Mouse (Mus musculus) neural tube, embryonic 15.5 days (tissue): ENCODE results near the gene Psma5. TPM values are rescaled to one million over a fixed set of nuclear protein-coding genes. Genes with fewer than 3 reads are reported as not detected.

ENCODE experiments used
- ATAC-seq: fragments of 200-750 bp; cut with Nextera tagmentation; 2 replicates; pipeline ENCODE4 v1.8.0; 2017; ENCODE audit warnings: mild to moderate bottlenecking, moderate TSS enrichment, moderate library complexity; ENCODE audit not compliant: low FRiP score
- H3K27ac ChIP-seq: fragments of 300-500 bp; sonication (generic); replicated peaks from 2 replicates; pipeline ENCODE4 v1.5.1; 2015; ENCODE audit warnings: mild to moderate bottlenecking, inconsistent platforms
- H3K27me3 ChIP-seq: fragments of 300-500 bp; sonication (generic); replicated peaks from 2 replicates; pipeline ENCODE4 v1.6.1; 2015; ENCODE audit warnings: inconsistent platforms
- H3K36me3 ChIP-seq: fragments of 300-500 bp; sonication (generic); 2 replicates; pipeline ENCODE4 v1.6.1; 2015; ENCODE audit warnings: inconsistent platforms
- H3K4me1 ChIP-seq: fragments of 300-500 bp; sonication (generic); 2 replicates; pipeline ENCODE4 v1.6.1; 2015; ENCODE audit warnings: inconsistent platforms
- H3K4me2 ChIP-seq: fragments of 300-500 bp; sonication (generic); 2 replicates; pipeline ENCODE4 v1.6.1; 2015; ENCODE audit warnings: inconsistent platforms, mild to moderate bottlenecking, moderate library complexity
- H3K4me3 ChIP-seq: fragments of 300-500 bp; sonication (generic); replicated peaks from 2 replicates; pipeline ENCODE4 v1.5.1; 2015; ENCODE audit warnings: mild to moderate bottlenecking, inconsistent platforms
- H3K9ac ChIP-seq: fragments of 300-500 bp; sonication (generic); replicated peaks from 2 replicates; pipeline ENCODE4 v1.6.1; 2015; ENCODE audit warnings: mild to moderate bottlenecking, inconsistent platforms
- H3K9me3 ChIP-seq: fragments of 300-500 bp; sonication (generic); replicated peaks from 2 replicates; pipeline ENCODE4 v1.6.1; 2016; ENCODE audit warnings: inconsistent platforms
- WGBS: fragments of 180-500 bp; shearing (Covaris S2); methylation state at CpG from one replicate; pipeline ENCODE4 v1.1.7; 2015; ENCODE audit warnings: mixed read lengths; 5-methylcytosine and 5-hydroxymethylcytosine counted together
- polyA plus RNA-seq: library from polyadenylated mRNA; unstranded; fragments of >200 nt; fragmentation: Nextera tagmentation; extraction: Ambion mirVana; gene quantifications from 2 replicates; pipeline ENCODE4 v1.2.1, GENCODE M21; 2015

Psma5 gene
- polyA plus RNA-seq, 1 experiment from 2014 or later = 239 TPM

- Histone ChIP-seq H3K27ac (peak within 1 kb of the TSS; percentile 84), H3K27me3 (no peaks in the 10 kb centered on the region), H3K9me3 (no peaks in the 10 kb centered on the region), H3K9ac (peak within 1 kb of the TSS; percentile 97), H3K4me3 (peak within 1 kb of the TSS; percentile 94), H3K36me3 (peaks cover 5% of the 10 kb centered on the region; the same call in 1 of the 2 replicates), H3K4me1 (peaks cover 54% of the 10 kb centered on the region), H3K4me2 (peak within 1 kb of the TSS; percentile 77)
- ATAC-seq = peak; percentile 98
- under 1% methylated on average over 89 of the region's 109 CpGs for WGBS
Observed at GRCm38 (mm10) chr3:108283781-108284601, 27.3 kb downstream of the Psma5 start, which contains the start of gene Sort1. Sort1 (plus strand) TSS chr3:108284082.

GRCm38 (mm10) chr3:108285078-108285711 lies 28.5 kb downstream of the Psma5 start:
- Histone ChIP-seq H3K4me1 (peaks cover 66% of the 10 kb centered on the region), H3K4me3 (peak overlapping the region; percentile 94), H3K27ac (no peak overlapping the region; the same call in 1 of the 2 replicates), H3K9ac (0 out of 2 replicates have a peak overlapping the region, but pooled peaks have one; percentile 97), H3K27me3 (no peaks in the 10 kb centered on the region), H3K4me2 (peak overlapping the region; percentile 77), H3K9me3 (no peaks in the 10 kb centered on the region), H3K36me3 (no peaks in the 10 kb centered on the region)
- WGBS = 49% methylated on average over 4 of the region's 4 CpGs
- ATAC-seq = no peak

GRCm38 (mm10) chr3:108286671-108287439 lies 30.1 kb downstream of the Psma5 start:
- H3K4me1 ChIP-seq = peaks cover 76% of the 10 kb centered on the region
- H3K27ac ChIP-seq = peak overlapping the region; percentile 67; the same call in 1 of the 2 replicates
- 61% methylated on average over 14 of the region's 14 CpGs for WGBS
- H3K9me3 ChIP-seq = no peaks in the 10 kb centered on the region
- 0 out of 2 replicates have a peak overlapping the region, but pooled peaks have one; percentile 18 for H3K9ac ChIP-seq
- no peak for ATAC-seq
- no peaks in the 10 kb centered on the region for H3K27me3 ChIP-seq
- no peak overlapping the region for H3K4me3 ChIP-seq
- H3K36me3 ChIP-seq = no peaks in the 10 kb centered on the region
- peak overlapping the region; percentile 77 for H3K4me2 ChIP-seq

GRCm38 (mm10) chr3:108287811-108288805 lies 31.4 kb downstream of the Psma5 start:
- H3K9ac ChIP-seq = peak overlapping the region; percentile 18; the same call in 1 of the 2 replicates
- H3K4me2 ChIP-seq = peak overlapping the region; percentile 44
- H3K36me3 ChIP-seq = no peaks in the 10 kb centered on the region
- WGBS = 11% methylated on average over 17 of the region's 17 CpGs
- no peaks in the 10 kb centered on the region for H3K9me3 ChIP-seq
- no peak overlapping the region; the same call in 1 of the 2 replicates for H3K4me3 ChIP-seq
- no peaks in the 10 kb centered on the region for H3K27me3 ChIP-seq
- no peak for ATAC-seq
- H3K27ac ChIP-seq = peak overlapping the region; percentile 67
- H3K4me1 ChIP-seq = peaks cover 69% of the 10 kb centered on the region

DNA sequence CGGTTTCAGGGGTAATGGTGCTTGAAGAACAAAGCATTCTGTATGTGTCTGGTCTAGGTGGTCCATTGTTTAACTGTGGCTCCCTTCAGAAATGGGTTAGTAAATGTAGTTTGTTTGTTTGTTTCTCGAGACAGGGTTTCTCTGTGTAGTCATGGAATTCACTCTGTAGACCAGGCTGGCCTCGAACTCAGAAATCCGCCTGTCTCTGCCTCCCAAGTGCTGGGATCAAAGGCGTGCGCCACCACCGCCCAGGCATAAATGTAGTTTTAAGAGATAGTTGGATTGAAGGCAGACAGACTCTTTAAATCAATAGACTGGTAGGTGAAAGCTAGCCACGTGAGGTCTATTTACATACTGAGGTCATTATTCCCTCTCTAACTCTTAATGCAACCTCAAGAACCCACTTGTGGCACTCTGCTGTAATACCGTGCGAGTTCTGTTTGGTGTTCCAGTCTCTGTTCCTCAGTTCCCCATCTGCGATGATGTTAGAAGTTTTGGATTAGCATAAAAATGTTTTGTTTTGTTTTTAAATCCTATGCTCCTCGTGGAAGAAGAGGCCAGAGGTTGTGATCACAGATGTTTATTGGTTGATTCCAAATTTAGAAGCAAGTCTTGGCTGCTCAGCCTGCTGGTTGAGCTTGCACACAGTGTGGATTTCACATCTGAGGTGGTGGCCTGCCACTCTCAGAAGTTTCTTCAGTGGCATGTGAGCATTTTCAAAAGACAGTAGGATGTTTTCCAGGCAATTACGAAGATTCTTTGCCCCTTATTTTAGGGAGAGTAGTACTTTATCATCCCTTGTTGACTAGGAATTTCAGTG lies 32.8 kb downstream of the Psma5 start:
- Histone ChIP-seq H3K4me1 (peaks cover 71% of the 10 kb centered on the region), H3K27ac (no peak overlapping the region)
- WGBS = 76% methylated on average over 13 of the region's 13 CpGs

GRCm38 (mm10) chr3:108291036-108291799 lies 34.5 kb downstream of the Psma5 start:
- Histone ChIP-seq H3K9me3 (no peaks in the 10 kb centered on the region), H3K9ac (no peak overlapping the region), H3K4me3 (no peak overlapping the region), H3K4me2 (no peak overlapping the region), H3K36me3 (no peaks in the 10 kb centered on the region), H3K27me3 (no peaks in the 10 kb centered on the region), H3K4me1 (peaks cover 72% of the 10 kb centered on the region), H3K27ac (no peak overlapping the region)
- ATAC-seq = no peak
- WGBS = 61% methylated on average over 17 of the region's 17 CpGs

More for the DNA sequence above, 32.8 kb downstream of the Psma5 start:
- Histone ChIP-seq H3K9ac (no peak overlapping the region), H3K27me3 (no peaks in the 10 kb centered on the region), H3K36me3 (no peaks in the 10 kb centered on the region), H3K4me2 (0 out of 2 replicates have a peak overlapping the region, but pooled peaks have one; percentile 44), H3K9me3 (no peaks in the 10 kb centered on the region), H3K4me3 (no peak overlapping the region)
- ATAC-seq = no peak

DNA sequence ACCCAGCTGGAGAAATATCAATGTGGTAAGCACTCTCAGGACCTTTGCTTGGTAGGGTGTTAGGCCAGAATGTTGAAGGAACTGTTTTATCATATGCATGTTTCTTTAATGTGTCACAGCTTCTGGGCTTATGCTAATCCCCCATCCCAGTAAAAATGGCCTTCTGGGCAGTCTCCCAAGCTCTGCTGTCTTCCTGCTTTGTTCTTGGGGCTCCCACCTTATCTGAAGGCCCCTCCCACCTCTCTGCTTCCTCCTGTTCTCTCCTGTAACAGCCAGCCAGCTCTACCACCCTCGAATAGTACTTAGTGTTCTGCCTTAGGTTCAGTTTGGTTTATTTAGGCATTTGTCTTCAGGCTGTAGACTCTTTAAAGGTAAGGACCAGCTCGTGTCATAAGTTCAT lies 37.7 kb downstream of the Psma5 start:
- no peak overlapping the region for H3K4me3 ChIP-seq
- no peaks in the 10 kb centered on the region for H3K36me3 ChIP-seq
- peaks cover 60% of the 10 kb centered on the region for H3K4me1 ChIP-seq
- no peak for ATAC-seq
- no peaks in the 10 kb centered on the region for H3K9me3 ChIP-seq
- 44% methylated on average over 2 of the region's 2 CpGs for WGBS
- no peak overlapping the region for H3K27ac ChIP-seq
- H3K27me3 ChIP-seq = no peaks in the 10 kb centered on the region
- no peak overlapping the region for H3K9ac ChIP-seq
- no peak overlapping the region for H3K4me2 ChIP-seq

DNA sequence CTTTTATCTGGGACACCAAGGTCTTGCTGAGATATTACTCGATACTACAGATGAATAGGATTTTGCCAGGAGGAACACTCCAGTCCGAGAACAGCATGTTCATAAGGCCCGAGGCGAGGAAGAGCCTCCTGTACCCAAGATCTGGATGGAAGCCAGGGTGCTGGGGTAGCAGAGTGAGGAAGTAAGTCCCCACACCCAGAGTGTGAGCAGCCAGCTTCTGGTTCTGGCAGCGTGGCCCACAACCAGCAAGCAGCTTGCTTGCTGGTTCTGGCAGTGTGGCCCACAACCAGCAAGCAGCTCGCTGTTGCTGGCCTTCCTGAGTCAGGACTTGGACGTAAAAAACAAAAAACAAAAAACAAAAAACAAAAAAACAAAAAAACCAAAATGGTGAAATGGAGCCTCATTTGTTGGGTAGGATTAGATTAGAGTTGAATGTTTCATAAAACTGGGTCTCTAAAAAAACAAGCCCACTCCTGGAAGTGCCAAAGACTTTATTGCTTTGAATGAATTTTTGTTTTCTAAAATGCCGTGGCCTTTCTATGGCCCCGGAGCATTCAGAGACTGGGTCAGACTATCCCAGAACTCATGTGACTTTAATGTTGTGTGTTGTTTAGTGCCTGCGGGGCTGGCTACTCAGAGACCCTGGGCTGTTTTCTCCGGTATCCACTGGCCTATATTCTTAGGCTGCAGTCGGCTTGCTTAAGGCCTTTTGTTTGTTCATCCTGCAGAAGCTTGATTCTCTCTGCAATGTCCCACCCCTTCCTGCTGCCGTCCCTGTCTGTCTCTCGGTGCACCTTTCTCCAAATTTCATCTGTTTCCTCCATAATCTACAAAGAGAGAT lies 38.9 kb downstream of the Psma5 start:
- Histone ChIP-seq H3K27ac (peak overlapping the region; percentile 76), H3K36me3 (no peaks in the 10 kb centered on the region), H3K27me3 (no peaks in the 10 kb centered on the region), H3K4me3 (no peak overlapping the region), H3K9me3 (no peaks in the 10 kb centered on the region), H3K4me2 (peak overlapping the region; percentile 39), H3K4me1 (peaks cover 50% of the 10 kb centered on the region), H3K9ac (peak overlapping the region; percentile 8; the same call in 1 of the 2 replicates)
- peak; percentile 48; the same call in 1 of the 2 replicates for ATAC-seq
- WGBS = 22% methylated on average over 14 of the region's 14 CpGs
